Mouse (Mus musculus) splenic B cell, adult 2 months (primary cell): ENCODE measurements around the gene Nrip2.
"Not testable (repeated sequence)": the region's sequence is repeated elsewhere in the genome, so short reads cannot be mapped to it uniquely, and the experiment has no call there.

ENCODE experiments used
- DNase-seq: peaks from one replicate; pipeline ENCODE4 v3.0.0-alpha.2; 2011; ENCODE audit warnings: low read depth, low spot score
- H3K27me3 ChIP-seq: 2 replicates; pipeline ENCODE4 v1.6.1; 2012; ENCODE audit warnings: mild to moderate bottlenecking, low read length, moderate library complexity, mixed read lengths; ENCODE audit not compliant: control insufficient read depth, poor library complexity, insufficient read depth, severe bottlenecking
- H3K36me3 ChIP-seq: 2 replicates; pipeline ENCODE4 v1.6.1; 2012; ENCODE audit warnings: mild to moderate bottlenecking, low read length, moderate library complexity, mixed read lengths; ENCODE audit not compliant: control insufficient read depth, poor library complexity, insufficient read depth, severe bottlenecking

Gene Nrip2

GRCm38 (mm10) chr6:128379636-128380035, 19.5 kb upstream of the Nrip2 start:
- H3K36me3 ChIP-seq = no peaks in the 10 kb centered on the region
- DNase-seq = no peak
- H3K27me3 ChIP-seq = no peaks in the 10 kb centered on the region

DNA sequence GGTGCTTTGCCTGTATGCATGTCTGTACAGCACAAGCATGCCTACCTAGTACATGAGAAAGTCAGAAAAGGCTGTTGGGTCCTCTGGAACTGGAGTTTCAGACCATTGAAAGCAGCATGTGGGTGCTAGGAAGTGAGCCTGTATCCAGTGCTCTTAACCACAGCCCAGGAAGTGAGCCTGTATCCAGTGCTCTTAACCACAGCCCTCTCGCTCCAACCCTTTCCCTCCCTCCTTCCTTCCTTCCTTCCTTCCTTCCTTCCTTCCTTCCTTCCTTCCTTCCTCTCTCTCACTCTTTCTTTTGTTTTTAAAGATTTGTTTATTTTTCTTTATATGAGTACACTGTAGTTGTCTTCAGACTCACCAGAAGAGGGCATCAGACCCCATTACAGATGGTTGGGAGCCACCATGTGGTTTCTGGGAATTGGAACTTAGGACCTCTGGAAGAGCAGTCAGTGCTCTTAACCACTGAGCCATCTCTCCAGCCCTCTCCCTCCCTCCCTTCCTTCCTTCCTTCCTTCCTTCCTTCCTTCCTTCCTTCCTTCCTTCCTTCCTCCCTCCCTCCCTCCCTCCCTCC, 18.4 kb upstream of the Nrip2 start:
- not testable (repeated sequence) for H3K27me3 ChIP-seq, DNase-seq, H3K36me3 ChIP-seq

DNA sequence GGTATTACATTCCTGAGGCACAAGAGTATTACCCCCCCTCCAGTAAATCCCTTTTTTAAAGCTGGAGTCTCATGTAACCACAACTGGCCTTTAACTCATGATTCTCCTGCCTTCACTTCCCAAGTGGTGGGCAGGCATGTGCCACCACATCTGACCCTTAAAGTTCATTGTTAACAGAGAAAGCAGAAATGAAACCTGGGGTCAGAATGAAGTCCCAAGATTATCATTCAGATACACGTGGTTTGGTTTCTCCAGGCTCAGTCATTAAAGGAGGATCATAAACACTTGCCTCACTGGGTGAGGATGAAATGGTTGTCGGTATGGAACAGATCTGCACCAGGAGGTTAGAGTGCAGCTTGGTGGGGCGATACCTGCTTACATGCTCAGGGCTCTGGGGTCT, 17.8 kb upstream of the Nrip2 start:
- H3K27me3 ChIP-seq = no peaks in the 10 kb centered on the region
- peak; percentile 51 for DNase-seq
- no peaks in the 10 kb centered on the region for H3K36me3 ChIP-seq

GRCm38 (mm10) chr6:128383752-128384151, 15.3 kb upstream of the Nrip2 start:
- Histone ChIP-seq H3K36me3 (no peaks in the 10 kb centered on the region), H3K27me3 (no peaks in the 10 kb centered on the region)
- DNase-seq = peak; percentile 79

DNA sequence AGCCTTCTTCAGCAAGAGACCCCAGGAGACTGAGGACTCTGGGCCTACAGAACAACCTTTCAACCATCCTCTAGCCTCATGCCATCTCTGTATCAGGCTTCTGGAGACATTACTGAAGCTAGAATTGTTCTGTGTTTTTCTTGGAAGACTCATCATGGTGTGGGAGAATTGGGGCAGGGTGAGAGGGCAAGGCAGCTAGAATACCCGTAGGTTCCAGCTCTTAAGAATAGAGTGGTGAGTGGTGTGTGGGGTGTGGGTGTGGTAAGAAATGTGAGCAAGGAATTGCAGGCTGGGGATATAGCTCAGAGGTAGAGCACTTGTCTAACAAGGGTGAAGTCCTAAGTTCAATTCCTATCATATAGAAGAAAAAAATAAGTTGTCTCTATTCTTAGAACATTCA, 14.1 kb upstream of the Nrip2 start:
- Histone ChIP-seq H3K27me3 (no peaks in the 10 kb centered on the region), H3K36me3 (no peaks in the 10 kb centered on the region)
- DNase-seq = no peak

DNA sequence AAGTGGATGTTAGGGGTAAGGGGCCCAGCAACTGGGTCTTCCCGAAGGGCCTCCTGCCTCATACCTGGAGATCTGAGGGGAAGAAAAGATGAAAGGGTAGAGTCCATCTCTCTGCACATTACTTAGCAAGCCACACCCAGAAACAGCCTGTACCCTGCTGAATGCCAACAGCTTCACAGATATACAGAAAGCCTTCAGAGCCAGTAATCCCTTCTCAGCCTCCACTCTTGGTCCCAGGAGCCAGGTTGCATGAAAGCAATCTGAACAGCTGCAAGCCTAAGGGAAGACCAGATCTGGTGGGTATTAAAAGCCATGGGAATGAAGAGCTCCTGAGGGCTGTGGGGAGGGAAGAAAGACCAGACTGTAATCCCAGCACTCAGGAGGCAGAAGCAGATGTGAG, 9.9 kb upstream of the Nrip2 start:
- Histone ChIP-seq H3K27me3 (no peaks in the 10 kb centered on the region), H3K36me3 (no peaks in the 10 kb centered on the region)
- DNase-seq = no peak

GRCm38 (mm10) chr6:128390683-128391082, 8.4 kb upstream of the Nrip2 start:
- no peaks in the 10 kb centered on the region for H3K36me3 ChIP-seq
- no peak for DNase-seq

DNA sequence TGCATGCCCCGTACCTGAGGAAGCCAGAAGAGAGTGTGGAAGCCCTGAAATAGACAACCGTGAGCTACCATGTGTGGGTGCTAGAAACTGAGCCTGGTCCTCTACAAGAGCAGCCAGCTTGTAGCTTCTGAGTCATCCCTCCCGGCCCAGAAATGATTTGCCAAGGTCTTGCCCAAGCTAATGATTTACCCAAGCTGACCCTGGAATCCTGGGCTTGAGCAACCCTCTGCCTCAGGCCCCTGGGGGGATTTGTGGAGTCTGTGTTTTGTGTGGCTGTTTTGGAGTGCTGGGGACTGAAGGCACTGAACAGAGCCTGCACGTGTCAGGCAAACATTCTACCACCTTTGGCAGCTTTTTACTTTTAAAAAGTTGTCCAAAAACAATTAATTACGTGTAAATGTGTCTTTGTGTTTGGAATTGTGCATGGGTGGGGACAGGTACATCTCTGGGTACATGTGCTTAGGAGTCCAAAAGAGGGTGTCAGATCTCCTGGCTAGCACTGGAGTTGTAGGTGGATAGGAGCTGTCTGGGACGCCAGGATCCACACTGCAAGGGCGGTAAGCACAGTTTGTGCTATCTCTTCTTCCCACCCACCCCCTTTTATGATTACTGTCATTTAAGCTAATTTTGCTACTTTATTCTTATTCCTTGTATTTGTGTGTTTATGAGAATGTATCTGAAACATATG, 1.4 kb upstream of the Nrip2 start:
- H3K27me3 ChIP-seq = no peaks in the 10 kb centered on the region
- no peak for DNase-seq
- H3K36me3 ChIP-seq = no peaks in the 10 kb centered on the region

More at GRCm38 (mm10) chr6:128390683-128391082, 8.4 kb upstream of the Nrip2 start:
- no peaks in the 10 kb centered on the region for H3K27me3 ChIP-seq

DNA sequence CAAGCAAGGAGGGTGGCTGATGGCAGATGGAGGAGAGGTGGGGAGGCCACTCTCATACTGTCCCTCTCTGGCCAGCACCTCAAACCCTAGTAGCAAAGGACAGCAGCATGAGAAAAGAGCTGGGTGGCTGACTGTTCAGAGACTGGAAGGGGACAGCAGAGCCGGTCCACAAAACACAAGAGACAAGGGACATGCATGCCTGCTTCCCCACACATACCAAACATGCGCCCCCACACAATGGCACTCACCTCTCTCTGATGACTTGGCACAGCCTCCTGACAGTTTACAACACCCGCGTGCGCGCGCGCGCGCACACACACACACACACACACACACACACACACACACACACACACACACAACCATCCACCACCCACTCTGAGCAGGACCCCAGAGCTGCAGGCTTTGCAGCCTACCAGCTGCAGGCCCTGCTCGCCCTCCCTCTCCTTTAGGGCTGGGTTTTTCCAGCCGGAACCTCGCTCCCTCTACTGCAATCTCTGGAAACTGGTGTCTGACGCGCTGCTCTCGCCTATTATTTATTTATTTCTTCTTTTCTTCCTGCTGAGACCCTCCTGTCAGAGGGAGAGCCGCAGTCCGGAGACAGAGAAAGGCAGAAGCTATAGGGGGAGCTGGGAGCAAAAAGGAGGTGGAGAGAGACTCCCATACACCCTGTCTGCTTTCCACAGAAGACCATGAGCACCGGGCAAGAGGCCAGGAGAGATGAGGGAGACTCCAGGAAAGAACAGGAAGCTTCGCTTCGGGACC, 507 bp downstream of the Nrip2 start:
- no peaks in the 10 kb centered on the region for H3K36me3 ChIP-seq
- no peak for DNase-seq
- H3K27me3 ChIP-seq = no peaks in the 10 kb centered on the region

GRCm38 (mm10) chr6:128404708-128405107, 5.6 kb downstream of the Nrip2 start:
- H3K36me3 ChIP-seq = no peaks in the 10 kb centered on the region; the same call in none of the 2 replicates
- no peaks in the 10 kb centered on the region for H3K27me3 ChIP-seq
- no peak for DNase-seq

DNA sequence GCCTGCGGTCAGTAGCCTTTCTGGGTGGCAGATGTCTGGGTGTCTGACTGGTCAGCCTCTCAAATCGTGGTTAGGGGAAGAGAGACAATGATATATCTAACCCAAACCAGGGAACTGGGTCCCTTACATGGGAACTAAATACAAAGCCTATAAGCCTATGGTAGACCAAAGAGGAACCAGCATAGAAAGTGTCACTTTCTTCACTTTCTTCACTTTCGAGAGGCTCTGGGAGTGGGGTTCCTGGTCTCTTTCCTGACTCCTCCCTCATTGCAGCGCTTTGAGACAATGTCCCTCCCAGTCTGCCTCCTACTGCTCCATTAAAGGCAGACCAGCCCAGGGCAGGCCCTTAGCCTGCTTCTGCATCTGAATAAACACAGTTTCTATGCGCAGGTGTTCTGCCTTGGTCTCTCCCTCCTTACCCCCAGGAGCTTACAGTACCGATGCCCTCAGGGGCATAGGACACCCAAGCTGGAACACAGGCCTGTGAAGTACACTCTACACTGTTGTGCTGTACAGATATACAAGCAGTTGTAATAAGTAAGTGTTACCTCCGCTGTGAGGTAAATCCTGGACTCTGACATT, 9.5 kb downstream of the Nrip2 start:
- DNase-seq = no peak
- H3K27me3 ChIP-seq = no peaks in the 10 kb centered on the region
- no peaks in the 10 kb centered on the region; the same call in none of the 2 replicates for H3K36me3 ChIP-seq

- Histone ChIP-seq H3K36me3 (no peaks in the 10 kb centered on the region; the same call in none of the 2 replicates), H3K27me3 (no peaks in the 10 kb centered on the region)
- no peak for DNase-seq
Measured at GRCm38 (mm10) chr6:128410305-128410704, 11.2 kb downstream of the Nrip2 start.

DNA sequence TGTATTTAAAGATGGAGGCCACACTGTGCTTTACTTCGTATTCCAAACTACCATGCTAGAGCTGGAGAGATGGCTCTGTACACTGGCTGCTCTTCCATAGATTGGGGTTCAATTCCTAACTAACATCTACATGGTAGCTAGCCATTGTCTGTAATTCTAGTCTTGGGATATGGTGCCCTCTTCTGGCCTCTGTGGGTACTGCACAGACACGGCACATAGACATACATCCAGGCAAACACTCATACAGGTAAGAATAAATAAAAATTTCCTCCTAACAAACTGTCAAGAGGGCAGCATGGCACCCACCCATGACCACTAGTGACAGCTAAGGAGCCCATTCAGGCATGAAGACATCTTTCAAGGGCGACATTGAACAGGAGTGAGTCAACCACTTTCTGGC, 12.0 kb downstream of the Nrip2 start:
- H3K27me3 ChIP-seq = no peaks in the 10 kb centered on the region
- peak; percentile 87 for DNase-seq

DNA sequence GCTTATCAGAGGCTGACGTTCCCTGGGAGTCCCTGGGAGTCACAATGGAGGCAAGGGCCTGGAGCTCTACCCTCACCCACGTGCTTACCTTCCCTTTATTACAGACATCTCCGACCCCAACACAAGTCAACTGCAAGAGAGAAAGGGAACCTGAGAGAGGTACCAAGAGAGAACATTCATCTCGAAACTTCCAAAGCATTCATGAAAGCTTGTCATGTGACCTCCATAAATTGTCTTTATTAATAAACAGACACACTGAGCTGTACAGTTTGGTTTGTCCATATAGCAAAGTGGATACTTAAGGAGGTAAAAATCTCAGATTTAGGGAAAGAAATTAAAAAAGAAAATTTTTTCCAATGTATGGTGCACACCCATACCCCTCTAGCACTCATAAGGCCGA, 17.1 kb downstream of the Nrip2 start:
- H3K36me3 ChIP-seq = no peaks in the 10 kb centered on the region
- no peaks in the 10 kb centered on the region for H3K27me3 ChIP-seq
- no peak for DNase-seq

More for the DNA sequence above, 12.0 kb downstream of the Nrip2 start:
- no peaks in the 10 kb centered on the region; the same call in none of the 2 replicates for H3K36me3 ChIP-seq

- no peak for DNase-seq
- Histone ChIP-seq H3K36me3 (no peaks in the 10 kb centered on the region), H3K27me3 (no peaks in the 10 kb centered on the region)
Measured at GRCm38 (mm10) chr6:128418076-128418475, 19.0 kb downstream of the Nrip2 start.
